Mouse (Mus musculus) heart, postnatal 0 days (tissue): Measurements from ENCODE around the gene Lcn6. TPM values are rescaled to one million over a fixed set of nuclear protein-coding genes. Genes with fewer than 3 reads are reported as not detected.

Experiments used
- ATAC-seq: fragments of 200-750 bp; cut with Nextera tagmentation; 2 replicates; pipeline ENCODE4 v1.8.0; 2017; ENCODE audit warnings: low read depth, moderate number of reproducible peaks, moderate library complexity; ENCODE audit not compliant: insufficient read depth
- DNase-seq: peaks from one replicate; pipeline ENCODE4 v3.0.0-alpha.2; 2016; ENCODE audit warnings: low spot score
- H3K27ac ChIP-seq: fragments of 300-500 bp; sonication (generic); 2 replicates; pipeline ENCODE4 v1.5.1; 2014; ENCODE audit warnings: low read depth, mild to moderate bottlenecking
- H3K27me3 ChIP-seq: fragments of 300-500 bp; sonication (generic); 2 replicates; pipeline ENCODE4 v1.6.1; 2014; ENCODE audit warnings: low read length, mixed read lengths; ENCODE audit not compliant: control insufficient read depth, insufficient read depth
- H3K36me3 ChIP-seq: fragments of 300-500 bp; sonication (generic); replicated peaks from 2 replicates; pipeline ENCODE4 v1.6.1; 2014; ENCODE audit warnings: low read length, mixed read lengths; ENCODE audit not compliant: control insufficient read depth, insufficient read depth
- H3K4me1 ChIP-seq: fragments of 300-500 bp; sonication (generic); 2 replicates; pipeline ENCODE4 v1.6.1; 2014; ENCODE audit warnings: antibody characterized with exemption; ENCODE audit not compliant: control insufficient read depth, insufficient read depth
- H3K4me2 ChIP-seq: fragments of 300-500 bp; sonication (generic); 2 replicates; pipeline ENCODE4 v1.6.1; 2014; ENCODE audit warnings: low read depth, mild to moderate bottlenecking, low read length, moderate library complexity
- H3K4me3 ChIP-seq: fragments of 300-500 bp; sonication (generic); 2 replicates; pipeline ENCODE4 v1.5.1; 2014; ENCODE audit warnings: low read depth, low read length
- H3K9ac ChIP-seq: fragments of 300-500 bp; sonication (generic); replicated peaks from 2 replicates; pipeline ENCODE4 v1.6.1; 2014; ENCODE audit warnings: low read depth, low read length, mixed read lengths
- H3K9me3 ChIP-seq: fragments of 300-500 bp; sonication (generic); replicated peaks from 2 replicates; pipeline ENCODE4 v1.6.1; 2016; ENCODE audit warnings: low read length; ENCODE audit not compliant: control insufficient read depth
- CTCF ChIP-seq: IDR thresholded peaks from 2 replicates; pipeline ENCODE4 v1.5.1; 2016; ENCODE audit warnings: antibody characterized with exemption, control low read depth, low read depth
- EP300 ChIP-seq: IDR thresholded peaks from 2 replicates; pipeline ENCODE4 v1.6.1; 2016; ENCODE audit warnings: antibody characterized with exemption, low read depth
- WGBS: fragments of 180-500 bp; shearing (Covaris S2); extraction: QIAGEN DNeasy Blood & Tissue Kit; methylation state at CpG from one replicate; pipeline ENCODE4 v1.1.7; 2014; 5-methylcytosine and 5-hydroxymethylcytosine counted together
- polyA plus RNA-seq: library from polyadenylated mRNA; unstranded; fragments of >200 nt; fragmentation: Nextera tagmentation; extraction: Ambion mirVana; gene quantifications from 2 replicates; pipeline ENCODE4 v1.2.1, GENCODE M21; 2015
- total RNA-seq: library from RNA; depleted of rRNA; stranded (reverse); fragments of >200 nt; gene quantifications from 2 replicates; pipeline ENCODE4 v1.2.3, GENCODE M21; 2014; ENCODE audit warnings: low replicate concordance

The Lcn6 gene
- total and polyA plus RNA-seq, 2 experiments from 2014 or later: not detected

DNA sequence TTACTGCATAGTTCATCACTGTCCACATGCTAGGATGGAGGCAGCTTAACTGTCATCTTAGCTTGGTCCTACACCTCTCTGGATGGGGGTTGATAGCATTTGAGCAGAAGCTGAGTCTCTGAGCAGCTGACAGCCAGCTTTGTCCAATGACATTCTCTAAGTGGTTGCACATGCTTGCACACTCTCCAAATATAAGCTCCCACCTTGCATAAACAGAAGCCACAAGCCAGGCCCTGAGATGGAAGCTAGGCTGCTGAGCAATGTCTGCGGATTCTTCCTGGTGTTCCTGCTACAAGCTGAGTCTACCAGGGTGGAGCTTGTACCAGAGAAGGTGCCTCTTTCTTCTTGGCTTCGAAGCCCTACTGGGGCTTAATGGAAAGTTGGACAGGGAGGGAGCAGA is 23.7 kb upstream of the Lcn6 start, which contains the start of gene Lcn8:
Gene Lcn8, plus strand, starts transcription at position 219 of the 400 bp plus-strand sequence.
- WGBS: 70% methylated on average over 2 of the region's 2 CpGs
- no peak for TF ChIP-seq EP300
- TF ChIP-seq CTCF: no peak
- H3K4me2 ChIP-seq: no peak within 1 kb of the TSS
- no peak within 1 kb of the TSS for H3K27ac ChIP-seq
- H3K9me3 ChIP-seq: no peaks in the 10 kb centered on the region
- H3K36me3 ChIP-seq: no peaks in the 10 kb centered on the region
- H3K4me3 ChIP-seq: no peak within 1 kb of the TSS
- no peaks in the 10 kb centered on the region for H3K27me3 ChIP-seq
- no peak for DNase-seq
- no peak within 1 kb of the TSS for H3K9ac ChIP-seq
- H3K4me1 ChIP-seq: no peaks in the 10 kb centered on the region
- ATAC-seq: no peak

DNA sequence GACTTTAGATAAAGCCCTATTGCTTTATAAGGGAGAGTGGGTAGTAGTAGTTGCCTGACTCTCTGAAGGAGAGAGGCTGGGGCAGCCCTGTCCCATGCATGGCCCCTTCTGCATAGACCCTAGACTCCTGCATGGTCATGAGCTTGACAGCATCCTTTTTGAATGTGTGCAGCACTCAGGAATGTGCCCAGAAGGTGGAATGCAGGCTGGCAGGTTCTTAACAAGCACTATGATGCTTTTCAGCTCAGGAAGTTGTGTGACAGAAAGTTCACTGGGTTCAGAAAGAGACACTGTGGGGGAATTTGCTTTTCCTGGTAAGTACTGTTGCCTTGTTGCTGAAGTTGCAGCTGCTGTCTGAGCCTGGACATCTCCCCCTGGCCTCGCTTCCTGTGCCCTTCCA is 22.1 kb upstream of the Lcn6 start:
- no peak overlapping the region for H3K27ac ChIP-seq
- no peak overlapping the region for H3K4me3 ChIP-seq
- ATAC-seq (no peak), DNase-seq (no peak)
- H3K4me1 ChIP-seq: no peaks in the 10 kb centered on the region
- H3K36me3 ChIP-seq: no peaks in the 10 kb centered on the region
- H3K27me3 ChIP-seq: no peaks in the 10 kb centered on the region
- TF ChIP-seq EP300 (no peak), CTCF (no peak)
- no peak overlapping the region for H3K9ac ChIP-seq
- 42% methylated on average over 1 of the region's 1 CpGs for WGBS
- H3K9me3 ChIP-seq: no peaks in the 10 kb centered on the region
- no peak overlapping the region for H3K4me2 ChIP-seq

DNA sequence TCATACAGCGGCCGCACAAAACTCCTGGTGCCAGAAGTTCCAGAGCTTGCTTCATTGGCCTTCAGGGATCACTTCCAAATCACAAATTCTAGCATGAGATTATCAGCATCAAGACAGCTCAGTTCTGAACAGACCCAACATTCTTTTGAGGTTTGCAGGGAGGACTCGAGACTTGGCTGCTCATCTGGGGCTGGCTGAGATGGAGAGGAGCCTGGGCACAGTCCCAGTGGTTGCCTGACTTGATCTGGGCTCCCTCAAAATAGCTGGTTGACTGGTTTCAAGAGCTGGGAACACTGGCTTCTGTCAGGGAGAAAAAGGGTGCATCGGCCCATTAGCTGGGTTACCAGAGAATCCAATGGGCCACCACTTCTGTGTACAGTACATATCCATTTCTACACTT is 19.9 kb upstream of the Lcn6 start:
- Histone ChIP-seq H3K27me3 (no peaks in the 10 kb centered on the region), H3K36me3 (no peaks in the 10 kb centered on the region), H3K4me3 (no peak overlapping the region), H3K9ac (no peak overlapping the region), H3K9me3 (no peaks in the 10 kb centered on the region), H3K27ac (no peak overlapping the region), H3K4me2 (no peak overlapping the region), H3K4me1 (no peaks in the 10 kb centered on the region)
- 70% methylated on average over 4 of the region's 4 CpGs for WGBS
- no peak for DNase-seq
- ATAC-seq: no peak
- TF ChIP-seq EP300: no peak
- TF ChIP-seq CTCF: no peak

DNA sequence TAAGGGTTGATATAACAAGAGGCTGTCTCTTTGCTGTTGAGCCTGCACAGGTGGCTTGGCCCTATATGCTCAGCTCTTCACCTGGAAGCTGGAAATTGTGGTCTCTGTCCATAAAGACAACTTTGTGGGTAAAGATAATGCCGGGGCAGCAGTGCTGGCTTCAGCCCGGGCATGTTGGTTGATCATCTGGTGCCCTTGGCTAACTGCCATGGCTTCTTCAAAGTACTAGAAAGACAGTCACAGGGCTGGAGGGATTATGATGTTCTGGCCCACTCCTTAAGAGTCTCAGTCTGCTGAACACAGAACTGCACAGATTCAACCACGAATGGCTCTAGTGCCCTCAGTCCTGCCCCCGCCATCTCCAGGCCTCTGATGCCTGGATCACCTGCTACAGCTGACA is 19.3 kb upstream of the Lcn6 start:
- no peak overlapping the region for H3K4me2 ChIP-seq
- no peak for TF ChIP-seq EP300
- TF ChIP-seq CTCF: no peak
- no peak overlapping the region for H3K27ac ChIP-seq
- H3K9ac ChIP-seq: no peak overlapping the region
- no peaks in the 10 kb centered on the region for H3K36me3 ChIP-seq
- 54% methylated on average over 4 of the region's 4 CpGs for WGBS
- no peaks in the 10 kb centered on the region for H3K9me3 ChIP-seq
- DNase-seq (no peak), ATAC-seq (no peak)
- no peak overlapping the region for H3K4me3 ChIP-seq
- no peaks in the 10 kb centered on the region for H3K4me1 ChIP-seq
- H3K27me3 ChIP-seq: no peaks in the 10 kb centered on the region

DNA sequence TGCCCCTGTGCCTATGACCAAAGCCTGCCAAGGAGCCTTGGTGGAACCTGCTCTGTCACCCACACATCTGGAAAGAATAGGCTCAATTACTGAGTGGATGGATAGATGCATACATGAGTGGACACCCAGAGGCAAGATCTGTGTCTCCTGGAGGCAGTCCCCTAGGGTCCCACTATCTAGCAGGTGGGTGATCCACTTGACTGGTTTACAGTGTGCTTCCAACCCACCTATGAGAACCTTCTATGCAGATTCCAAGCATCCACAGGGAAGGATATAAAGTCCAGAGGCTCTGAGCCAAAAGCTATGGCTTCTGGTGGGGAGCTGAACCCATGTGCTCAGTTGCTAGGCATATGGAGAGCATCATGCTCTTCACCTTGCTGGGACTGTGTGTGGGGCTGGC is 18.9 kb upstream of the Lcn6 start, which contains the start of gene Lcn5:
Gene Lcn5, plus strand, starts transcription at position 301 of the 400 bp plus-strand sequence.
- no peak for ATAC-seq
- no peaks in the 10 kb centered on the region for H3K27me3 ChIP-seq
- no peak for DNase-seq
- H3K9me3 ChIP-seq: no peaks in the 10 kb centered on the region
- no peaks in the 10 kb centered on the region for H3K36me3 ChIP-seq
- no peaks in the 10 kb centered on the region for H3K4me1 ChIP-seq
- H3K27ac ChIP-seq: no peak within 1 kb of the TSS
- H3K4me2 ChIP-seq: no peak within 1 kb of the TSS
- TF ChIP-seq CTCF: no peak
- TF ChIP-seq EP300: no peak
- H3K4me3 ChIP-seq: no peak within 1 kb of the TSS
- no peak within 1 kb of the TSS for H3K9ac ChIP-seq

DNA sequence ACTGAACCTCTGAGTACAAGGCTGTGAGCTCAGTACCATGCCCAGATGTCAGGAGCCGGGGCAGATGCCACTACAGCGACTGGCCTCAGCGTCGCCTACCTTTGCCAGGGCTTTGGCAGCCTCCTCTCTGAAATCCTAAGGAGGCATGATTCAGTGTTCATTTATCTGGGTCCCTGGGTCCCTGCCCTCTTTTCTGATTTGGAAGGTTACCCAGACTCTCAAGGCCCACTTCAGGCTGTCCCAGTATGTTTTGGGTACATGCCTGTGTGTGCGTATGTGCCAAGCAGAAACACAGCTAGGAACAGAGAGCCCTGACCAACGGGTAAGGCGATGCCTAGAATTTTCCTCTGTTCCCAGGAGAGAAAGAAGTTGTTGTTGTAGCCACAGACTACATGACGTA is 16.3 kb upstream of the Lcn6 start:
- Histone ChIP-seq H3K36me3 (no peaks in the 10 kb centered on the region), H3K27me3 (no peaks in the 10 kb centered on the region), H3K4me2 (no peak overlapping the region), H3K4me3 (no peak overlapping the region), H3K4me1 (no peaks in the 10 kb centered on the region), H3K9ac (no peak overlapping the region), H3K27ac (no peak overlapping the region), H3K9me3 (no peaks in the 10 kb centered on the region)
- 85% methylated on average over 8 of the region's 8 CpGs for WGBS
- ATAC-seq (no peak), DNase-seq (no peak)
- TF ChIP-seq EP300: no peak
- no peak for TF ChIP-seq CTCF
